Mouse (Mus musculus): ENCODE measurements around the gene Usp2. TPM values are rescaled to one million over a fixed set of nuclear protein-coding genes. Genes with fewer than 3 reads are reported as not detected.

The Usp2 gene
- total and polyA plus RNA-seq, 3 experiments = 2.1 to 2.3 (median 2.2) TPM

- Histone ChIP-seq H3K4me2 (ENCODE audit: insufficient read depth, low read depth, poor library complexity, severe bottlenecking) (no peak overlapping the region), H3K4me3 (replicated peaks in 1 of 3; ENCODE audit: low read depth in 2 of 3, low read length in 2 of 3, poor library complexity in 1 of 3) (no peak overlapping the region), H3K9ac (ENCODE audit: insufficient read depth, low read depth) (no peak overlapping the region), H3K9me3 (replicated peaks; ENCODE audit: low read length) (no peaks in the 10 kb centered on the region), H3K36me3 (replicated peaks in 1 of 2; ENCODE audit: control insufficient read depth in 1 of 2, insufficient read depth in 1 of 2, low read length in 1 of 2) (peaks cover 32 to 88% of the 10 kb centered on the region in 2 experiments), H3K27me3 (replicated peaks) (no peaks in the 10 kb centered on the region), H3K27ac (ENCODE audit: insufficient read depth, low read depth) (no peak overlapping the region), H3K79me2 (replicated peaks; ENCODE audit: control insufficient read depth, extremely low read depth, insufficient read depth, poor library complexity, severe bottlenecking) (peaks cover 29% of the 10 kb centered on the region), H3K4me1 (ENCODE audit: control insufficient read depth in 1 of 2, insufficient read depth in 2 of 2) (peaks cover 5 to 44% of the 10 kb centered on the region in 2 experiments)
- in situ Hi-C loops (cut with MboI; ENCODE audit: low pct_ligation_motif_present, low pct_unique_long_range_greater_than_20kb, low sequenced_read_pairs) (no loop called here), dilution Hi-C loops (cut with MboI; ENCODE audit: extremely low pct_ligation_motif_present, extremely low pct_unique_long_range_greater_than_20kb, low sequenced_read_pairs) (no loop called here)
- DNase-seq (ENCODE audit: extremely low read depth) = no peak
- TF ChIP-seq BHLHE40 (IDR thresholded peaks at IDR 0.05; ENCODE audit: low read depth, low read length) (no peak), JUND (conservative IDR thresholded peaks at IDR 0.05; ENCODE audit: low read depth, low read length) (no peak), PAX5 (IDR thresholded peaks at IDR 0.05; ENCODE audit: low read length) (no peak), ZKSCAN1 (IDR thresholded peaks at IDR 0.05; ENCODE audit: borderline replicate concordance, low read depth, low read length) (no peak), SMC3 (IDR thresholded peaks at IDR 0.05; ENCODE audit: low read depth, low read length) (no peak), MAFK (IDR thresholded peaks at IDR 0.05; ENCODE audit: insufficient replicate concordance, low read length) (no peak), MYC (IDR thresholded peaks at IDR 0.05; ENCODE audit: low read depth, low read length) (no peak), ZNF384 (IDR thresholded peaks at IDR 0.05; ENCODE audit: low read depth, low read length) (no peak), UBTF (IDR thresholded peaks at IDR 0.05; ENCODE audit: low read depth, low read length) (no peak), MXI1 (IDR thresholded peaks at IDR 0.05; ENCODE audit: low read depth, low read length) (no peak), NELFE (IDR thresholded peaks at IDR 0.05; ENCODE audit: low read depth, low read length) (no peak), TBP (conservative IDR thresholded peaks at IDR 0.05; ENCODE audit: low read depth, low read length) (no peak), ETS1 (conservative IDR thresholded peaks at IDR 0.05; ENCODE audit: low read depth, low read length) (no peak), ZMIZ1 (IDR thresholded peaks at IDR 0.05; ENCODE audit: low read depth, low read length) (no peak), RAD21 (IDR thresholded peaks at IDR 0.05; ENCODE audit: low read depth, low read length) (no peak), USF2 (conservative IDR thresholded peaks at IDR 0.05; ENCODE audit: low read depth, low read length) (no peak), TCF12 (IDR thresholded peaks at IDR 0.05; ENCODE audit: low read depth, low read length) (no peak), NRF1 (IDR thresholded peaks at IDR 0.05; ENCODE audit: low read depth, low read length) (no peak), ZC3H11A (IDR thresholded peaks at IDR 0.05; ENCODE audit: low read depth, low read length) (no peak), EP300 (IDR thresholded peaks at IDR 0.05; ENCODE audit: low read length) (no peak)
These were observed 38.1 kb downstream of the Usp2 start for GRCm38 (mm10) chr9:44104881-44105280.

GRCm38 (mm10) chr9:44105781-44106180 is 39.0 kb downstream of the Usp2 start:
- Histone ChIP-seq H3K27ac (ENCODE audit: insufficient read depth, low read depth) (no peak overlapping the region), H3K4me2 (ENCODE audit: insufficient read depth, low read depth, poor library complexity, severe bottlenecking) (no peak overlapping the region), H3K36me3 (replicated peaks in 1 of 2; ENCODE audit: control insufficient read depth in 1 of 2, insufficient read depth in 1 of 2, low read length in 1 of 2) (peaks cover 36 to 91% of the 10 kb centered on the region in 2 experiments), H3K27me3 (replicated peaks) (no peaks in the 10 kb centered on the region), H3K9ac (ENCODE audit: insufficient read depth, low read depth) (no peak overlapping the region), H3K79me2 (replicated peaks; ENCODE audit: control insufficient read depth, extremely low read depth, insufficient read depth, poor library complexity, severe bottlenecking) (peaks cover 36% of the 10 kb centered on the region), H3K4me1 (ENCODE audit: control insufficient read depth in 1 of 2, insufficient read depth in 2 of 2) (peaks cover 8 to 52% of the 10 kb centered on the region in 2 experiments), H3K4me3 (replicated peaks in 1 of 3; ENCODE audit: low read depth in 2 of 3, low read length in 2 of 3, poor library complexity in 1 of 3) (no peak overlapping the region), H3K9me3 (replicated peaks; ENCODE audit: low read length) (no peaks in the 10 kb centered on the region)
- dilution Hi-C loops (cut with MboI; ENCODE audit: extremely low pct_ligation_motif_present, extremely low pct_unique_long_range_greater_than_20kb, low sequenced_read_pairs) = no loop called here
- TF ChIP-seq UBTF (IDR thresholded peaks at IDR 0.05; ENCODE audit: low read depth, low read length) = no peak
- no peak for TF ChIP-seq SIN3A (IDR thresholded peaks at IDR 0.05; ENCODE audit: low read length)
- TF ChIP-seq NELFE (IDR thresholded peaks at IDR 0.05; ENCODE audit: low read depth, low read length) = no peak
- TF ChIP-seq CTCF (conservative IDR thresholded peaks at IDR 0.05 in 1 of 2, IDR thresholded peaks at IDR 0.05 in 1 of 2; ENCODE audit: low read depth in 2 of 2, low read length in 2 of 2) = no peak
- no peak for TF ChIP-seq USF2 (conservative IDR thresholded peaks at IDR 0.05; ENCODE audit: low read depth, low read length)
- no peak for TF ChIP-seq JUN (IDR thresholded peaks at IDR 0.05; ENCODE audit: insufficient read depth, low read depth, low read length)
- TF ChIP-seq ZKSCAN1 (IDR thresholded peaks at IDR 0.05; ENCODE audit: borderline replicate concordance, low read depth, low read length) = no peak
- no peak for TF ChIP-seq USF1 (IDR thresholded peaks at IDR 0.05; ENCODE audit: low read depth, low read length)
- TF ChIP-seq TCF12 (IDR thresholded peaks at IDR 0.05; ENCODE audit: low read depth, low read length) = no peak
- TF ChIP-seq PAX5 (IDR thresholded peaks at IDR 0.05; ENCODE audit: low read length) = no peak
- in situ Hi-C loops (cut with MboI; ENCODE audit: low pct_ligation_motif_present, low pct_unique_long_range_greater_than_20kb, low sequenced_read_pairs) = no loop called here
- DNase-seq (ENCODE audit: extremely low read depth) = no peak

All from CH12.LX (cell line).